Mouse (Mus musculus) limb, embryonic 10.5 days (tissue): ENCODE measurements at regions not wholly inside any gene's neighbourhood (a gene's known extent, or its start where the extent isn't known, plus 50 kb on each side); places are given as distances from the start of the nearest gene placed in this dataset.
"Not testable (repeated sequence)": the region's sequence is repeated elsewhere in the genome, so short reads cannot be mapped to it uniquely, and the experiment has no call there.

Experiments used
- DNase-seq: peaks from one replicate; pipeline ENCODE4 v3.0.0-alpha.2; 2017; ENCODE audit warnings: low spot score
- H3K27ac ChIP-seq: fragments of 300-500 bp; sonication (generic); 2 replicates; pipeline ENCODE4 v1.5.1; 2016; ENCODE audit warnings: mild to moderate bottlenecking
- H3K27me3 ChIP-seq: fragments of 300-500 bp; sonication (generic); 2 replicates; pipeline ENCODE4 v1.6.1; 2016; ENCODE audit warnings: low read depth, mild to moderate bottlenecking; ENCODE audit not compliant: poor library complexity, severe bottlenecking
- H3K36me3 ChIP-seq: fragments of 300-500 bp; sonication (generic); 2 replicates; pipeline ENCODE4 v1.6.1; 2016; ENCODE audit warnings: mild to moderate bottlenecking, moderate library complexity
- H3K4me1 ChIP-seq: fragments of 300-500 bp; sonication (generic); 2 replicates; pipeline ENCODE4 v1.6.1; 2016
- H3K4me3 ChIP-seq: fragments of 300-500 bp; sonication (generic); 2 replicates; pipeline ENCODE4 v1.5.1; 2016; ENCODE audit warnings: mild to moderate bottlenecking, moderate library complexity
- H3K9me3 ChIP-seq: fragments of 300-500 bp; sonication (generic); replicated peaks from 2 replicates; pipeline ENCODE4 v1.6.1; 2016; ENCODE audit warnings: mild to moderate bottlenecking
- WGBS: fragments of 180-500 bp; shearing (Covaris S2); methylation state at CpG from one replicate; pipeline ENCODE4 v1.1.7; 2016; 5-methylcytosine and 5-hydroxymethylcytosine counted together

DNA sequence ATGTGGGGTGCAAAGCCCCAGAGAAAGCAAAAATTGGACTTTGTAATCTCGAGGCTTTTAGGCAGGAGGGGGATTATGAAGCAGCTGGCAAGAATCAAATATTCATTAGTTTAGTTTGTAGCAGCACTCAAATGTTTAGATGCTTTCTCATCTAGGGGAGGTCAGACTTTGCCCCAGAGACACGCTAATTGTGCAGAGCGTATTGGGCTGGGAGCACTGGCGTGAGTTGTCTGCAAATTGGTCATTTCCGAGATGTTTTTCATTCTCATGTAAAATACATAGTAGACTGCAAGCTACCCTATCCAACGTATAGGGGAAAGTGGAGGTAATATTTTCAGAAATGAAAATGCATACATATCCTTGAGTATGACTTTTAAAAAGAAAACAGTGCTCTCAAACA is 139.2 kb upstream of the Palmd start:
- no peak overlapping the region for H3K27ac ChIP-seq
- no peaks in the 10 kb centered on the region for H3K27me3 ChIP-seq
- peaks cover 21% of the 10 kb centered on the region for H3K4me1 ChIP-seq
- 67% methylated on average over 6 of the region's 6 CpGs for WGBS
- no peaks in the 10 kb centered on the region for H3K36me3 ChIP-seq
- no peak overlapping the region for H3K4me3 ChIP-seq
- no peak for DNase-seq
- no peaks in the 10 kb centered on the region for H3K9me3 ChIP-seq

DNA sequence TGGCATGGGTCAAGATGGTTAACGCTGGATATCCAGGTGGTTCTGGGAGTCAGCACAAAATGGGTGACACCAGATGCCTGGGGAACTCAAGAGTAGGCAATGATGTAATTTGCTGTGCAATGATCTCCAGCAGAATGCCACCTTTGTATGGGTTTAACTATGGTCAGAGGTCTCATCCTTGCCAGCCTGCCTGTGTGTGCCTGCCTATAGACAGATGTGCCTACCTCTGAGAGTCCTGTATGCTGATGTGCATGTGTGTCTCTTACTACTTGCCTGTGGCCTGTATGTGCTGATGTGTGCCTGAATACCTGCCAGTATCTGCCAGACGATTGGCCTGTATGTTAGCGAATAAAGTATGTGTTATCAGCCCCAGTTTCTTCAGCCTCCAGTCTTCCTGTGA is 138.6 kb upstream of the Palmd start:
- Histone ChIP-seq H3K4me3 (no peak overlapping the region), H3K27ac (no peak overlapping the region), H3K36me3 (no peaks in the 10 kb centered on the region), H3K9me3 (no peaks in the 10 kb centered on the region), H3K4me1 (peaks cover 21% of the 10 kb centered on the region), H3K27me3 (no peaks in the 10 kb centered on the region)
- no peak for DNase-seq
- 83% methylated on average over 3 of the region's 3 CpGs for WGBS

DNA sequence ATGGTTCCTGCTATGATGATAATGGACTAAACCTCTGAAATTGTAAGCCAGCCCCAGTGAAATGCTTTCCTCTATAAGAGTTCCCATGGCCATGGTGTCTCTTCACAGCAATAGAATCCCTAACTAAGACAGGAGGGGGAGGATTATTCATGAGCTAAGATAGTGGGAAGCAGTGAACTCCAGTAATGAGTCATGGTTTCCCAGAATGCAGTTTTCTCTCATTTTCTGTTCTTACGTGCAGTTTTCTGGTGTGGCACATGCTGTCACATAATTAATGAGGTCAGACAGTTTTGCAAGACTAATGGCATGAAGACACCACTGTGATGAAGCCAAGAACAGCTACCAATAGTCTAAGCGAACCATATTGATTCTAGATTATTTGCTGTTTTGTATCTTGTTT is 118.9 kb upstream of the Palmd start:
- DNase-seq = no peak
- 81% methylated on average over 2 of the region's 2 CpGs for WGBS
- no peaks in the 10 kb centered on the region for H3K36me3 ChIP-seq

DNA sequence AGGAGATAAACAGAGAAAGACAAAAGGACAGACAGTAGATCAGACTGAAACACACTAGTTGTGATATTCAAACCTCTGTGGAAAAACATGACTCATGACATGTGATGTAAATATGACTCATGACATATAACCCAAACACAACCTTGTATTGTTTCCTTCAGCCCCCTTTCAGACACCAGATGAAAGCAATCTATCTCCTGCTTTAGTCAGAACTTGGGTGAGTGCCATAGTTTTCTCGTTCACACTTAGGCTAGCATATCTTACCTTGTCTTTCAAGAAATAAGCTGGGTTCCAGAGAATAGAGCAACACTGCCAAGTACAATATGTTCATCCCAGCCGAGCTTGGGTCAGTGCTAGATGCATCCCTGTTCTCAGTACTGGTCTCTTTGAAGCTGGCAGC is 107.9 kb upstream of the Palmd start:
- Histone ChIP-seq H3K36me3 (no peaks in the 10 kb centered on the region), H3K9me3 (no peaks in the 10 kb centered on the region), H3K27ac (no peak overlapping the region), H3K4me1 (no peaks in the 10 kb centered on the region), H3K27me3 (no peaks in the 10 kb centered on the region), H3K4me3 (no peak overlapping the region)
- DNase-seq = no peak
- WGBS = 86% methylated on average over 2 of the region's 2 CpGs

More for the DNA sequence above, 118.9 kb upstream of the Palmd start:
- H3K27ac ChIP-seq = no peak overlapping the region
- H3K4me3 ChIP-seq = no peak overlapping the region
- no peaks in the 10 kb centered on the region for H3K9me3 ChIP-seq
- no peaks in the 10 kb centered on the region for H3K27me3 ChIP-seq
- H3K4me1 ChIP-seq = no peaks in the 10 kb centered on the region

DNA sequence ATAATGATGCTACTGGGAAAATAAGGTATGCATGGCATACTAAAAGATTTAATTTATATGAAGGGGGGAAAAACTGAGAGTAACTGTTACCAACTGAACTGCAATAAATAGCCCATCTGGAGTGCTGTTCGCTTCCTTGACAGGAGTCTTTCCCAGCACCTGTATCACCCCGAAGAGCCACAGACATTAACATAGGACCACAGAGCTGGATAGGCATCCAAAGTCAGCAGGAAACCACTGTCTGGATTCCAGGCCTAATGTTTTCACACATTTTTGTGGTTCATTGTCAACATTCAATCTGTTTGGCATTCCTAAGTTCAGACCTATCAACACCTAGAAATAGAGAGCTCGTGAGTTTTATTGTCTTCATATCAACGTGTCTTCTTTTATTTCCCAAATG is 104.6 kb upstream of the Palmd start:
- 79% methylated on average over 4 of the region's 4 CpGs for WGBS
- Histone ChIP-seq H3K4me3 (no peak overlapping the region), H3K4me1 (no peaks in the 10 kb centered on the region), H3K27me3 (no peaks in the 10 kb centered on the region), H3K27ac (no peak overlapping the region), H3K9me3 (no peaks in the 10 kb centered on the region), H3K36me3 (no peaks in the 10 kb centered on the region)
- no peak for DNase-seq

DNA sequence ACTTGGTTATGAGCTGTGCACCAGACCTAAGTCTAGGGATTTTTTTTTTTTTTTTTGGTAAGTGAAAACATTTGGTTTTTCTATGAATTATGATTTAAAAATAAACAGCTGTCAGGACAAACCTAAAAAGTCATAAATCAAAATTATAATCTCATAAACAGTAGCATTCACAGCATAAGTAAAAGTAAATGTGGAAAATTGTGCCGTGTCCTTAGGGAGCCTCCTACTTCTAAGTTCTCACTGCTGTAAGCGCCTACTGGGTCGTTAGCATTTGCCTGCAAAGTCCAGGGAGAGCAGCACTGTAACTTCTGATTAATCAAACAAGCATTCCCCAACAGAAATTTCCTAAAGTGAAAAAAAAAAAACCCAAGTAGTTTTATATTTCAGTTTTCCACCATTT is 104.2 kb upstream of the Palmd start:
- Histone ChIP-seq H3K36me3 (no peaks in the 10 kb centered on the region), H3K4me3 (no peak overlapping the region), H3K4me1 (no peaks in the 10 kb centered on the region), H3K9me3 (no peaks in the 10 kb centered on the region), H3K27ac (no peak overlapping the region), H3K27me3 (no peaks in the 10 kb centered on the region)
- 70% methylated on average over 3 of the region's 3 CpGs for WGBS
- no peak for DNase-seq

DNA sequence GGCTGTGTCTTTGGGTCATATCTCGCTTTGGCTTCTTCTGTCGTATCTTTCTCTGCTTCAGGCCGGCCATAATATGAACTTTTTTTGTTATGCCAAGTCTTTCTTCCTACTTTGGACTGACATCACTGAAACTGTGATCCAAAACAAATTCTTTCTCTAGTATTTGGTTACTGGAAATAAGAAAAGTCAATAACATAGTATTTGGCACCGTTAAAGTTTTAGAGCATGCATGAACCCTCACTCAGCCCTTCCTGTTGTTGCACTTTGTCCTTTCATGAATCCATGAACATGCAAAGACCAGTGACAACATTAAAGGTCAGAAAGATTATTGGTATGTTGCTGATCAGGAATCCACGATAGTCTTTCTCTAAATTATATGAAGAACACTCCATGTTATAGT is 103.1 kb upstream of the Palmd start:
- 94% methylated on average over 5 of the region's 5 CpGs for WGBS
- H3K27ac ChIP-seq = no peak overlapping the region
- H3K4me3 ChIP-seq = no peak overlapping the region
- no peaks in the 10 kb centered on the region for H3K27me3 ChIP-seq
- no peaks in the 10 kb centered on the region for H3K4me1 ChIP-seq
- no peaks in the 10 kb centered on the region for H3K9me3 ChIP-seq
- DNase-seq = no peak
- no peaks in the 10 kb centered on the region for H3K36me3 ChIP-seq

DNA sequence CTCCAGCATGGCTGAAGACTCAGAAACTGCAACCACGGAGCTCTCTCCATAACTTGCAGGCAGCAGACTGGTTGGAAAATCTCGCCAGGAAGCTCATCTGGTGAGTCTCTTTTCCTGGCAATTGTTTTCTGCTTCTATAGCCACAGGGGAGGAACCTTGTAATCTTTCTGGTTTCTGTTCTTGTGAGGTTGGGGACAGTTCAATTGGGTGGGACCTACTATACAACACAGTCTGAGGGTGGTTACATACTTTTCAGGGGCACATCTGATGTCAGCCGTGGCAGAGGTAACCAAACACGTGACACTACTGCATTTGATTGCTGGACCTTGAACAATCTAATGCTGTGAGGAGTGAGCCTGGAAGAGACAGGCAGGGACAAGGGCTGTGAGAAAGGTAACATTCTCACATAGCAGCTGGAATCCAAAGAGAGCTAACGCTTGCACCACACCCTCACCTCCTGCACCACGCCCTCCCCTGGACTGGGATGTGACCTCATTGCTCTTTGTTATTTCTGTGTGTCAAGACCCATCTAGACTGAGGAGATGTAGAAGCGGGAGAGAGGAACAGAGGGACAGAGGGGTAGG is 98.8 kb upstream of the Palmd start:
- no peaks in the 10 kb centered on the region for H3K27me3 ChIP-seq
- H3K4me1 ChIP-seq = no peaks in the 10 kb centered on the region
- no peak for DNase-seq
- WGBS = 85% methylated on average over 7 of the region's 7 CpGs
- H3K9me3 ChIP-seq = no peaks in the 10 kb centered on the region
- no peaks in the 10 kb centered on the region for H3K36me3 ChIP-seq
- H3K4me3 ChIP-seq = no peak overlapping the region
- no peak overlapping the region for H3K27ac ChIP-seq

DNA sequence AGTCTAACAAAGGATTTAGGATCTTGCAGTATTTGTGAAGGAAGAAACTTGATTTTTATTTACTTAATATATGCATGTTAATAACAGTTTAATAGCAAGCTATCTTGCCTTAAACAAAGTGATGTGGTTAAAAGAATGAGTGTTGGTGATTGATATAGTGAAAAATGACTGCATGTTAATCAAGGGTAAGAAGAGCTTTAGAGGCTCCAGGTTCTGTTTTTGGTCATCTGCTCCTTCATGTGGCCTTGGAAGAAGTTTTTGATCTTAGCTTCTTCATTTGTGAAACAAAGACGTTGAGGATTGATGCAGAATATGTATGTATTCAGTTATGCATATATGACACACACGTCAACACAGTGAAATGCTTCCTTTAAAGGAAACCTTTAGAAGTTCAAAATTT is 97.1 kb upstream of the Palmd start:
- no peaks in the 10 kb centered on the region for H3K27me3 ChIP-seq
- H3K9me3 ChIP-seq = no peaks in the 10 kb centered on the region
- no peak for DNase-seq
- H3K27ac ChIP-seq = no peak overlapping the region
- H3K4me1 ChIP-seq = no peaks in the 10 kb centered on the region
- no peak overlapping the region for H3K4me3 ChIP-seq
- 87% methylated on average over 2 of the region's 2 CpGs for WGBS
- no peaks in the 10 kb centered on the region for H3K36me3 ChIP-seq

DNA sequence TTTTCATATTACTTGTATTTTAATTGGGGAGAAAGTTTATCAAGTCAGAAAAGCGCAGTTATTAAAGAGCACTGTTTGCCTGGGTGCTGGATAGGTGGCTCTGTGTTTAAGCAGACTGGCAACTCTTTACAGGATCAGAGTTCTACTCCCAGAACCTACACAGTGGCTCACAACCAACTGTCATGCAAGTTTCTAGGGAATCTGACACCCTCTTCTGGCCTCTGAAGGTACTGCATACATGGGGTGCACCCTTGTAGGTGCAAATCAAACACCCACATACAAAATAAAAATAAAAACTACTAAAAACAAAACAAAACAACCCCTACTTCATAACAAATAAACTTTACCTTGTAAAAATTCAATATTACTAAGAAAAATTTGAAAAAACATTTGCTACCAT is 93.0 kb upstream of the Palmd start:
- Histone ChIP-seq H3K27me3 (no peaks in the 10 kb centered on the region), H3K4me1 (no peaks in the 10 kb centered on the region), H3K4me3 (no peak overlapping the region), H3K36me3 (no peaks in the 10 kb centered on the region), H3K27ac (no peak overlapping the region), H3K9me3 (no peaks in the 10 kb centered on the region)
- WGBS = 60% methylated on average over 1 of the region's 1 CpGs
- no peak for DNase-seq

DNA sequence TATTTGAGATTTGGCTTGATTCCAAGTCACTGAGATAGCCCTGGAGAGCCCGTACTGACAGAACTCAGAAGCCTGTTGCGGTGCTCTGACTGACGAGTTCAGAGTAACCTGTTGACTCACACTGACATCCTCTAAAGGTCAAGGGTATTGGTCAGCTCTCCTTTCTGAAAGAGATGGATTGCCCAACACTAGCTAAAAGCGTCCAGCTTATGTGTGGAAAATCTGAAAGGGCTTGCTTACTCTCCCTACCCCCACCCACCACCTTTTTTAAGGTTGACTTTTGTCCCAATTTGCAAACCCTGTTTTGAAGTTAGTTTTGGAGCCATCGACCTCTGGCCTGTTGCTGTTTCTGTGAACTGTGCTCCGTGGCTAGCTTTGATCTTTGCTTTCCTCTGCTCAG is 92.4 kb upstream of the Palmd start:
- no peak for DNase-seq
- H3K4me3 ChIP-seq = no peak overlapping the region
- H3K4me1 ChIP-seq = no peaks in the 10 kb centered on the region
- no peaks in the 10 kb centered on the region for H3K27me3 ChIP-seq
- H3K9me3 ChIP-seq = no peaks in the 10 kb centered on the region
- WGBS = 64% methylated on average over 6 of the region's 6 CpGs
- H3K27ac ChIP-seq = no peak overlapping the region
- no peaks in the 10 kb centered on the region for H3K36me3 ChIP-seq

DNA sequence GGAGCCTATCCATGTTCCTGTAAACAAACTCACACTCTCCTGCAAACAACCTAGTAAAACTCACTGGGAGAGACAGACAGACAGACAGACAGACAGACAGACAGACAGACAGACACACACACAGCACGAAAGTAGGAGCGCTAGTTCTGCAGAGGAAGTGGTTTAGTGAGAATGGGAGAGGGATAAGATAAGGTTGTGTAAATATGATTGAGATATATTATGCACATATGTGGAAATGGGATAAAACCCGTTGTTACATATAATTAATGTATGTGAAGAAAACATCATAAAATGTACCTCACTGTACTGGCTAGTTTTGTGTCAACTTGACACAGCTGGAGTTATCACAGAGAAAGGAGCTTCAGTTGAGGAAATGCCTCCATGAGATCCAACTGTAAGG is 85.9 kb upstream of the Palmd start:
- not testable (repeated sequence) for H3K4me3 ChIP-seq, H3K27me3 ChIP-seq, H3K27ac ChIP-seq, H3K4me1 ChIP-seq, H3K36me3 ChIP-seq, DNase-seq, H3K9me3 ChIP-seq
- 91% methylated on average over 3 of the region's 3 CpGs for WGBS

DNA sequence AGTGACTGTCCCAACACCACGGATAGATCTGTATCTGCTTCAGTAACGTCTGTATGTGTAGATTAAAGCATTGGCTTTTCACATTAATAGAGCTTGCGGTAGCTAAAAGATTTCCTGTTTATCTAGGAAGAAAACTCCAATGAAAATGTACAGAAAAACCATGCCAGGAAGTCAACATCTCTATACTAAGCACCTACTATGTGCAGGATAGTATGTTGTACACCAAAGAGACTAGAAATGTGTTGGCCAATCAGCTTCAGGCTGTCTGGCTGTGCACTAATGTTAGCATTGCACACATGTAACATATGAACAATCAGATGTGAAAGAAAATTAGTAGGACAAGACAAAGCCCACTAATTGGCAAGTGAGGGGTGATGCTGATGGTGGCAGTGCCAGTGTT is 82.6 kb upstream of the Palmd start:
- H3K36me3 ChIP-seq = no peaks in the 10 kb centered on the region
- H3K27ac ChIP-seq = no peak overlapping the region
- no peaks in the 10 kb centered on the region for H3K4me1 ChIP-seq
- no peaks in the 10 kb centered on the region for H3K9me3 ChIP-seq
- H3K27me3 ChIP-seq = no peaks in the 10 kb centered on the region
- WGBS = 84% methylated on average over 3 of the region's 3 CpGs
- H3K4me3 ChIP-seq = no peak overlapping the region
- no peak for DNase-seq

DNA sequence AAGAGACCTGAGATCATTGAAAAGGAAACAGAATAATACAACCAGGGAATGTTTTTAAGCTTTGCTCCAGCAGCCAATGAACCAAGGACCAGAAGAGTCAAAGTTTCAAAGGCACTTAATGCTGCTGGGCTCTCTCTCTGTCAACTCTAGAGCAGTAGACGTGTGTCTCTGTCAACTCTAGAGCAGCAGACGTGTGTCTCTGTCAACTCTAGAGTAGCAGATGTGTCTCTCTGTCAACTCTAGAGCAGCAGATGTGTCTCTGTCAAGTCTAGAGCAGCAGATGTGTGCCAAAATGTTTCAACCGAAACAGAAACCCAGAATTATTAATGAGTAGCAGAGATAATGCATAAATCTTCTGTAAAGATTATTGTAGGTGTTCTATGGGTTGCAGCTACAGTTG is 82.1 kb upstream of the Palmd start:
- Histone ChIP-seq H3K27ac (no peak overlapping the region), H3K4me3 (no peak overlapping the region), H3K27me3 (no peaks in the 10 kb centered on the region), H3K9me3 (no peaks in the 10 kb centered on the region), H3K36me3 (no peaks in the 10 kb centered on the region), H3K4me1 (no peaks in the 10 kb centered on the region)
- DNase-seq = no peak
- 67% methylated on average over 3 of the region's 3 CpGs for WGBS
